In the genomic region with DNA sequence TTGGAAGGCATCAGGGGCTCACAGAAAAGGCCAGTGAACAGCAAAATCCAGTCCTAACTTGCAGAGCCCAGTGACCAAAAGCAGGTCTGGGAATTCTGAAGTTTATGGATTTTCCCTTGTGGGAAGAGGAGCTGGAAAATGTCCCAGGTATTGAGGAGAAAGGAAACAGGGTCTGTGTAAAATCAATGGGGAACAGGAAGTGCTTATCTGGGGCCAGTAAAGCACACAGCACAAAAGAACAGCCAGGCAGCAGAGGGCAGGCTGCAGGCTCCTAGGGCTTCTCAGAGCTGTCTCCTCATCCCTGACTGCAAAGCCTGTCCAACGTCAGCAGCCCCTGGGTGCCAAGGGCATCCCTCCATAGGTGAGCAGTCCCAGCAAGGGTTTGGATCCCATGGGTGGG, we compare ENCODE assay signal across 7 mouse cellular contexts. TPM values are rescaled to one million over a fixed set of nuclear protein-coding genes. Genes with fewer than 3 reads are reported as not detected.
DNase-seq lines count a peak whose midpoint lies in the region; ATAC-seq and TF ChIP-seq lines count a peak whose summit lies in the region.

No protein-coding gene starts in this region.

- no peak overlapping the region for H3K9ac ChIP-seq in midbrain, postnatal 0 days (replicated peaks; ENCODE audit: low read length, poor library complexity, severe bottlenecking)
- H3K9ac ChIP-seq in midbrain, embryonic 15.5 days = no peak overlapping the region
- no peak overlapping the region for H3K9ac ChIP-seq in heart, embryonic 12.5 days

- no peaks in the 10 kb centered on the region for H3K9me3 ChIP-seq in midbrain, postnatal 0 days (ENCODE audit: low read length)
- no peaks in the 10 kb centered on the region for H3K9me3 ChIP-seq in midbrain, embryonic 15.5 days
- H3K9me3 ChIP-seq in heart, embryonic 12.5 days (replicated peaks) = no peaks in the 10 kb centered on the region
- H3K9me3 ChIP-seq in limb, embryonic 10.5 days (replicated peaks) = no peaks in the 10 kb centered on the region

- H3K27ac ChIP-seq in midbrain, postnatal 0 days (ENCODE audit: low read depth, low read length) = no peak overlapping the region
- no peak overlapping the region for H3K27ac ChIP-seq in midbrain, embryonic 15.5 days
- peak overlapping the region; percentile 82 for H3K27ac ChIP-seq in heart, embryonic 12.5 days (ENCODE audit: poor library complexity, severe bottlenecking)
- H3K27ac ChIP-seq in limb, embryonic 10.5 days = peak overlapping the region; percentile 72
- H3K27ac ChIP-seq in thymus, adult 2 months (ENCODE audit: control insufficient read depth, insufficient read depth, low read length) = no peak overlapping the region

- no peaks in the 10 kb centered on the region for H3K27me3 ChIP-seq in midbrain, postnatal 0 days (ENCODE audit: insufficient read depth, low read length)
- no peaks in the 10 kb centered on the region for H3K27me3 ChIP-seq in midbrain, embryonic 15.5 days (replicated peaks)
- no peaks in the 10 kb centered on the region for H3K27me3 ChIP-seq in heart, embryonic 12.5 days (replicated peaks)
- no peaks in the 10 kb centered on the region for H3K27me3 ChIP-seq in limb, embryonic 10.5 days (ENCODE audit: low read depth, poor library complexity, severe bottlenecking)
- no peaks in the 10 kb centered on the region for H3K27me3 ChIP-seq in thymus, adult 2 months (ENCODE audit: control insufficient read depth, insufficient read depth, low read length)

- no peak for DNase-seq in midbrain, postnatal 0 days (ENCODE audit: low spot score)
- DNase-seq in limb, embryonic 10.5 days (ENCODE audit: low spot score) = no peak
- DNase-seq in yolk sac, embryonic 10.5 days (ENCODE audit: low spot score) = peak; percentile 52
- no peak for DNase-seq in thymus, adult 2 months
- no peak for DNase-seq in left cerebral cortex, adult 18-20 months (ENCODE audit: low spot score in 2 of 2)

- no peak overlapping the region for H3K4me2 ChIP-seq in midbrain, postnatal 0 days (ENCODE audit: low read depth, low read length, poor library complexity, severe bottlenecking)
- H3K4me2 ChIP-seq in midbrain, embryonic 15.5 days = no peak overlapping the region
- H3K4me2 ChIP-seq in heart, embryonic 12.5 days = peak overlapping the region; percentile 31

- peak; percentile 29; the same call in 1 of the 2 replicates for TF ChIP-seq CTCF in midbrain, postnatal 0 days (IDR thresholded peaks at IDR 0.05)
- no peak for TF ChIP-seq CTCF in thymus, adult 2 months (IDR thresholded peaks at IDR 0.05; ENCODE audit: borderline replicate concordance, control insufficient read depth, extremely low read depth, insufficient read depth, low read length, poor library complexity)

- no peak for ATAC-seq in midbrain, postnatal 0 days (ENCODE audit: low FRiP score)
- no peak for ATAC-seq in midbrain, embryonic 15.5 days (replicated peaks)
- peak; percentile 69 for ATAC-seq in heart, embryonic 12.5 days (ENCODE audit: insufficient number of reproducible peaks, low FRiP score)

- TF ChIP-seq POLR2A in thymus, adult 2 months (IDR thresholded peaks at IDR 0.05; ENCODE audit: control insufficient read depth, extremely low read depth, insufficient read depth, low read length, poor library complexity) = no peak

- no peak overlapping the region for H3K4me3 ChIP-seq in midbrain, postnatal 0 days (ENCODE audit: low read depth, low read length)
- no peak overlapping the region for H3K4me3 ChIP-seq in midbrain, embryonic 15.5 days
- no peak overlapping the region for H3K4me3 ChIP-seq in heart, embryonic 12.5 days
- no peak overlapping the region for H3K4me3 ChIP-seq in limb, embryonic 10.5 days
- no peak overlapping the region for H3K4me3 ChIP-seq in thymus, adult 2 months (ENCODE audit: control insufficient read depth, insufficient read depth, low read length)

- no peaks in the 10 kb centered on the region for H3K36me3 ChIP-seq in midbrain, postnatal 0 days (ENCODE audit: insufficient read depth, low read length)
- H3K36me3 ChIP-seq in midbrain, embryonic 15.5 days (replicated peaks) = no peaks in the 10 kb centered on the region
- no peaks in the 10 kb centered on the region for H3K36me3 ChIP-seq in heart, embryonic 12.5 days
- no peaks in the 10 kb centered on the region for H3K36me3 ChIP-seq in limb, embryonic 10.5 days
- H3K36me3 ChIP-seq in thymus, adult 2 months (ENCODE audit: control insufficient read depth, insufficient read depth, low read length) = no peaks in the 10 kb centered on the region

- 11% methylated on average over 1 of the region's 1 CpGs for WGBS in midbrain, postnatal 0 days
- 26% methylated on average over 1 of the region's 1 CpGs for WGBS in midbrain, embryonic 15.5 days
- 4% methylated on average over 1 of the region's 1 CpGs for WGBS in heart, embryonic 12.5 days
- WGBS in limb, embryonic 10.5 days = 38% methylated on average over 1 of the region's 1 CpGs
- 0% methylated on average over 1 of the region's 1 CpGs for WGBS in thymus, adult 2 months

- no peaks in the 10 kb centered on the region for H3K4me1 ChIP-seq in midbrain, postnatal 0 days (ENCODE audit: insufficient read depth, low read length)
- H3K4me1 ChIP-seq in midbrain, embryonic 15.5 days = no peaks in the 10 kb centered on the region
- peaks cover 60% of the 10 kb centered on the region for H3K4me1 ChIP-seq in heart, embryonic 12.5 days (replicated peaks)
- peaks cover 44% of the 10 kb centered on the region for H3K4me1 ChIP-seq in limb, embryonic 10.5 days
- H3K4me1 ChIP-seq in thymus, adult 2 months (replicated peaks; ENCODE audit: control insufficient read depth, insufficient read depth, low read length) = 0 out of 2 replicates have a peak, but pooled peaks cover 2% of the 10 kb centered on the region

RNA-seq across cellular contexts. Expression of gene Tgoln1, which starts 46.2 kb away (rescaled TPM):
- total RNA-seq in midbrain, postnatal 0 days (2014; rRNA removed) = 34.2 and 36.2 TPM in 2 replicates
- polyA plus RNA-seq in midbrain, postnatal 0 days (2015; fragmentation: Nextera tagmentation; extraction: Ambion mirVana) = 37.7 and 39.2 TPM in 2 replicates
- 38.0 and 38.7 TPM in 2 replicates for polyA plus RNA-seq in midbrain, embryonic 15.5 days (2015; fragmentation: Nextera tagmentation; extraction: Ambion mirVana)
- polyA plus RNA-seq in heart, embryonic 12.5 days (2016; fragmentation: Nextera tagmentation; extraction: Ambion mirVana) = 27.5 and 27.9 TPM in 2 replicates
- 22.2 and 24.5 TPM in 2 replicates for polyA plus RNA-seq in limb, embryonic 10.5 days (2016; fragmentation: Nextera tagmentation; extraction: Ambion mirVana)
- polyA plus RNA-seq in thymus, adult 2 months (2012; rRNA removed) = 33.2 and 37.9 TPM in 2 replicates
- total RNA-seq in left cerebral cortex, adult 18-20 months (2021) = 100 to 1,000 TPM in 1 of 2 experiments, 10 to 100 TPM in 1; 97.3 to 102 TPM

Comparison
In these comparisons a context has a peak if more than half of its experiments do, and no peak if none do; other contexts are left out.
1. H3K27ac ChIP-seq: peak in heart, embryonic 12.5 days (single experiment) and limb, embryonic 10.5 days (single experiment); none in midbrain, postnatal 0 days (single experiment), midbrain, embryonic 15.5 days (single experiment) and thymus, adult 2 months (single experiment).